Mouse (Mus musculus): Measurements from ENCODE around the gene Vgll4.

The Vgll4 gene

DNA sequence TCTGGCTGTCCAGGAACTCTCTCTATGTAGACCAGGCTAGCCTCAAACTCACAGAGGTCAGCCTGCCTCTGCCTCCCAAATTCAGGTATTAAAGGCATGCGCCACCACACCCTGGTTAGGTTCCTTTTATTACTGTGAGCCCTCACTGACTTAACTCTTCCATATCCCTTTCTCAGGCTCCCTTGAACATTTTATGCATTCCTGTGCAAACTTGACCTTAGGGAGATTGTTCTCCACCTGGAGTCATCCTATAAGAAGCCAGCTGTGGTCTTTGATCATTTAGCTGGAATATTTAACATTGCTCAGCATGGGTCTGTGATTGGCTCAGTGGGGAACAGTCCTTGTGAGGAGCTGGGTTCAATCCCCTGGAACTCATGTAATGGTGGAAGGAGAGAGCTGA lies 4.5 kb upstream of the Vgll4 start:
- DNase-seq (ENCODE audit: low spot score): no peak

GRCm38 (mm10) chr6:114972988-114973387 lies 3.2 kb upstream of the Vgll4 start:
- DNase-seq (ENCODE audit: low spot score): no peak

GRCm38 (mm10) chr6:114970895-114971294 lies 1.1 kb upstream of the Vgll4 start:
- no peak for DNase-seq (ENCODE audit: low spot score)

DNA sequence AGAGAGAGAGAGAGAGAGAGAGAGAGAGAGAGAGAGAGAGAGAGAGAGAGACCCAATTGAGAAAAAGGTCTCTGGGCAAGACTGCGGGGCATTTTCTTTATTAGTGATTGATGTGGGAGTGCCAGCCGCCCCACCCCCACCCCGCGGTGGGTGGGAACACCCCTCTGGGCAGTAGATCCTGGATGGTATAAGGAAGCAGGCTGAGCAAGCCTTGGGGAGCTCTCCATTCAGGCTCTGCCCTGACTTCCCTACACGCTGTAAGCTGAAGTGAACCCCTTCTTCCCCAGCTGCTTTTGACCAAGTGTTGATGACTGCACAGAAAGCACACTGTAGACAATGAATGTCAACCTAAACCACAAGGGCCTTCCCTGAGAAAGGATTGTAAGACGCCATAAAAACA lies 592 bp upstream of the Vgll4 start:
- no peak for DNase-seq (ENCODE audit: low spot score)

GRCm38 (mm10) chr6:114968361-114969212 lies 1.2 kb downstream of the Vgll4 start:
- peak; percentile 87 for DNase-seq (ENCODE audit: low spot score)

DNA sequence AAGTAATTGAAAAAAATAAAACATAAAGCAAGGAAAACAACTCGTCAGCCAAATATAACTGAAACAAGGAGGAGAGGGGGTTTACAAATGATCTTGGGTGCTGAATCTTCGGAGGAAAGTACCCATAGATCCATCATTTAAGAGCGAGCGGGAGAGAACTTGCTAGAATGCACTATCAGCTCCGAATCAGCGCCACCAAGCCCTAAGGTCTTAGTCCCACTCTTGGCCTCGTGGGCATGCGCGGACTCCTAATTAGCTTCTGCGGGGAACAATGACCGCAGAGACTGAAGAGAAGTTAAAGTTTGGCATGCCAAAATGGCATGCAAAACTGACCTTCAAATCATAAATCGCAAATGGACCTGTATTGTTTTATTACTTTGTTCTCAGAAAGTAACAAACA lies 2.2 kb downstream of the Vgll4 start:
- no peak for DNase-seq (ENCODE audit: low spot score)

GRCm38 (mm10) chr6:114966396-114967154 lies 3.2 kb downstream of the Vgll4 start:
- DNase-seq (ENCODE audit: low spot score): no peak

GRCm38 (mm10) chr6:114965802-114966201 lies 4.0 kb downstream of the Vgll4 start:
- no peak for DNase-seq (ENCODE audit: low spot score)

- DNase-seq (ENCODE audit: low spot score): no peak
These were observed 4.4 kb downstream of the Vgll4 start for GRCm38 (mm10) chr6:114965396-114965795.

DNA sequence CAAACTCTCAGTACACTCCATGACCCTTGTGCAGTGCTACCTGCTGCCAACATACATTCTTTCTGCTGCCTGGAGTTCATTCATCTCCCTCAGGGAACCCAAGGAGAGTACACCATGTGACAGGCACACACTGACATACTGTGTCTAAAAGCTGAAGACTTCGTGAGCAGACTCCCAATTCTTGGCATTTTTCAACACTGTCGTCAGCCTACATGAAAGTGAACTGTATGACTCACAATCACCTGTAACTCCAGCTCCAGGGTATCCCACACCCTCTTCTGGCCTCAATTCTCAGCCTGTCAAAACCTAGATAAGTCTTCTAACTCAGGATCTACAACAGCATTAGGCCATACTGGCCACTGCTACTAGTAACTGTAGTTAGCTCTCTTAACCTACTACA lies 5.6 kb downstream of the Vgll4 start:
- no peak for DNase-seq (ENCODE audit: low spot score)

DNA sequence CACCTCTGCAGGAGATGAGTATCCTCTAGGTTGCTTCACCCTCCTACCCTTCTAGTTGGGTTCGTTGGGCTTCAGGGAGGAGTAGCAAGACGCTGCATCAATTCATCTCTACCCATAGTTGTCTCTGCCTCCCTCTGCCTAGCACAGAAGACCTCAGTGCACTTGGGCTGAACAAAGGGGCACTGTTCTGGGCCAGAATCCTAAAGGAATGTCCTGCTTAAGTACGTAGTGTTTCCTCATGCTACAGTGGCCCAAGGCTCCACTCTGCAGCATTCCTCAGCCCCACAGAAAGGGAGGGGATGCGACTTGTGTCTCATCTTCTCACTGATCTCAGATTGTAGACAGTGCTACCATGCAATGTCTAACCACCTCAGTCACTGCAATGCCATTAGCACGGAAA lies 6.2 kb downstream of the Vgll4 start:
- no peak for DNase-seq (ENCODE audit: low spot score)

- DNase-seq (ENCODE audit: low spot score): no peak
These were observed 8.3 kb downstream of the Vgll4 start for GRCm38 (mm10) chr6:114961276-114962068.

- DNase-seq (ENCODE audit: low spot score): no peak
These were observed 10.8 kb downstream of the Vgll4 start for GRCm38 (mm10) chr6:114959012-114959398.

GRCm38 (mm10) chr6:114958249-114959011 lies 11.4 kb downstream of the Vgll4 start:
- no peak for DNase-seq (ENCODE audit: low spot score)

GRCm38 (mm10) chr6:114957756-114958155 lies 12.0 kb downstream of the Vgll4 start:
- no peak for DNase-seq (ENCODE audit: low spot score)

GRCm38 (mm10) chr6:114954496-114954895 lies 15.3 kb downstream of the Vgll4 start:
- no peak for DNase-seq (ENCODE audit: low spot score)

DNA sequence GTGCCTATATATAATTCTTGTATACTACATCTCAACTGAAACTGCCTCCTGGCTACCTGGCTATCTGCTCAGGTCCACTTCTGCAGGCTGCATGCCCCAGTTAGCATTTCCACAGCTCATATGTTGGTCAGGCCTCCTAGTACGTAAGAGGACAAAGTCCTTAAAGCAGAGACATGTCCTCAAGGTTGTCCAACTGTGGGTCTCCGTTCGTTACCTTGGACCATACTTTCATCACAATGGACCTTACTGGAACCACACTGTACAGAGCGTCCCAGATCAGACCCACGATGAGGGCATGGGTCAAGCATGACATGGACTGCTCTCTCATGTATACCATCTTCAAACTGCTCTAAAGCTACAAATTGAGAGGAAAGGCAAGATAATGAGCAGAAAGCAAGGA lies 16.2 kb downstream of the Vgll4 start:
- DNase-seq (ENCODE audit: low spot score): no peak

- DNase-seq (ENCODE audit: low spot score): no peak
These were observed 17.4 kb downstream of the Vgll4 start for GRCm38 (mm10) chr6:114952356-114952755.

DNA sequence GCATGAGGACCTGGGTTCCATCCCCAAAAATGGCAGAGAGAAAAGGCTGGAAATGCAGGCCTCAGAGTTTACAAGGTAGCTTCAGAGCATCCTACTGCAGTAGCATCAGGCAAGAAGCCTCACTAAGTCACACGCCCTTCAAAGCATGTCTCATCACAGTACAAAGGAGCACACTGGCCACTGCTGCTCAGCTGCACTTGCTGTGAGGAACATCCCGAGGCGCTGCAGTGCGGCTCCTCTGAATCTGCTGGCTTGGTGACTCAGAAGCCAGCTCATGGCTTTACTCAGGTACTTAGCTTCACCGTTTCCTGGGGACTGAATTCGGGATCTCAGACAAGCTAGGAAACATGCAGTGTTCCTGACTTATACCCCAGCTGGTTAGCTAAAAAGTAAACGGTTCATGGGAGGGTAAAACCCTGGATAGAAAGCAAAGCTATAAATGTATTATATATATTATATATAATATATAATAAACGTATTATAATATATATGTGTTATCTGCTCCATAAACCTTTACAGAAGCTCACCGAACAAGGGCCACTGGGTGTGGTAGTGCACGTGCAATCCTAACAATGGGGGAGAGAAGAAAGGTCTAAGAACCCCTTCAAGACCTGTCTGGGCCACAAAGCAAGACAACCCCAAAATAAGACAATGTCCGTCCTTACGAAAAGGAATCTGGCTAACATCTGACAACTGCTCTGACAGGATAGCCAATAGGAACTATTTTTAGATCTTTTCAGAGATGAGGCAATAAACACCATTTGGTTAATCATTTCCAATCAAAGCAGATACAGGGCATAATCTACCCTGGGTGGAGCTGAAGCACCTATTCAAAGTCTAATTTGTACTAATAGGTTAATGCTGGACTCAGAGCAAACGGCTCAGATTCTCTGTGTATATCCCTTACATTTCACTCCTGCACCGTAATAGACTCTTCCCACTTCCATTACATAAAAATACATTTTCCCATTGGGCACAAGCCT lies 25.0 kb downstream of the Vgll4 start:
- no peak for DNase-seq (ENCODE audit: low spot score)

GRCm38 (mm10) chr6:114941201-114941849 lies 28.5 kb downstream of the Vgll4 start:
- no peak for DNase-seq (ENCODE audit: low spot score)
